Mouse (Mus musculus) hindbrain, embryonic 12.5 days (tissue): Measurements from ENCODE around the gene Grip1. TPM values are rescaled to one million over a fixed set of nuclear protein-coding genes. Genes with fewer than 3 reads are reported as not detected.

ENCODE experiments used
- ATAC-seq: fragments of 200-750 bp; cut with Nextera tagmentation; 2 replicates; pipeline ENCODE4 v1.8.0; 2017; ENCODE audit warnings: moderate TSS enrichment; ENCODE audit not compliant: low FRiP score
- H3K27ac ChIP-seq: fragments of 300-500 bp; sonication (generic); 2 replicates; pipeline ENCODE4 v1.5.1; 2016; ENCODE audit warnings: mild to moderate bottlenecking
- H3K27me3 ChIP-seq: fragments of 300-500 bp; sonication (generic); 2 replicates; pipeline ENCODE4 v1.6.1; 2016; ENCODE audit warnings: mild to moderate bottlenecking
- H3K36me3 ChIP-seq: fragments of 300-500 bp; sonication (generic); 2 replicates; pipeline ENCODE4 v1.6.1; 2016; ENCODE audit warnings: mild to moderate bottlenecking
- H3K4me1 ChIP-seq: fragments of 300-500 bp; sonication (generic); 2 replicates; pipeline ENCODE4 v1.6.1; 2016
- H3K4me2 ChIP-seq: fragments of 300-500 bp; sonication (generic); replicated peaks from 2 replicates; pipeline ENCODE4 v1.6.1; 2016; ENCODE audit warnings: mild to moderate bottlenecking
- H3K4me3 ChIP-seq: fragments of 300-500 bp; sonication (generic); 2 replicates; pipeline ENCODE4 v1.5.1; 2016; ENCODE audit warnings: mild to moderate bottlenecking
- H3K9ac ChIP-seq: fragments of 300-500 bp; sonication (generic); 2 replicates; pipeline ENCODE4 v1.6.1; 2016; ENCODE audit warnings: mild to moderate bottlenecking, moderate library complexity
- H3K9me3 ChIP-seq: fragments of 300-500 bp; sonication (generic); replicated peaks from 2 replicates; pipeline ENCODE4 v1.6.1; 2016; ENCODE audit warnings: mild to moderate bottlenecking
- WGBS: fragments of 180-500 bp; shearing (Covaris S2); methylation state at CpG from one replicate; pipeline ENCODE4 v1.1.7; 2016; 5-methylcytosine and 5-hydroxymethylcytosine counted together
- polyA plus RNA-seq: library from polyadenylated mRNA; unstranded; fragments of >200 nt; fragmentation: Nextera tagmentation; extraction: Ambion mirVana; gene quantifications from 2 replicates; pipeline ENCODE4 v1.2.1, GENCODE M21; 2016

Grip1 gene
- polyA plus RNA-seq, 1 experiment from 2014 or later: 15.7 TPM

DNA sequence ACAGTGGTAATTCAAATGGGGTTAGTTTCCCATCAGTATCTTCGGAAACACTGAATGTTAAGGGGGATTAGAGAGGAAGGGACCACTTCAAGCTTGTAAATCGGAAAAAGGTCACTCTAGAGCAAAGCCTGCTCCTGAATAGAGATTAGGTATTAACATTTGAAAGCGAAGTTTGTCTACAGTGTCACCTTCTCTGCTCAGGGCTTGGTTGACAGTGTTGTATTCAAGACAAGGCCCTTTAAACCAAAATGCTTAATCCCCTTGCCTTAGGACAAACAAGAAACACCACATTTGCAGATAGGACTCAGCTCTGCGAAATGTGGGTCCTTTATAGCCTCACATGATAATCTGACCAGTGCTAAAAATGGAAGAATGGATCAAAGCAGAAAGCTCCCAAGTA is 81.2 kb downstream of the Grip1 start:
- ATAC-seq: no peak
- no peak overlapping the region for H3K27ac ChIP-seq
- H3K9me3 ChIP-seq: no peaks in the 10 kb centered on the region
- H3K4me1 ChIP-seq: no peaks in the 10 kb centered on the region
- no peak overlapping the region for H3K4me2 ChIP-seq
- H3K4me3 ChIP-seq: no peak overlapping the region
- no peaks in the 10 kb centered on the region for H3K36me3 ChIP-seq
- H3K27me3 ChIP-seq: no peaks in the 10 kb centered on the region
- WGBS: 64% methylated on average over 4 of the region's 4 CpGs
- no peak overlapping the region for H3K9ac ChIP-seq

GRCm38 (mm10) chr10:119541655-119542054 is 88.0 kb downstream of the Grip1 start:
- Histone ChIP-seq H3K4me3 (no peak overlapping the region), H3K27ac (no peak overlapping the region), H3K4me2 (no peak overlapping the region), H3K9me3 (no peaks in the 10 kb centered on the region), H3K9ac (no peak overlapping the region), H3K4me1 (peaks cover 10% of the 10 kb centered on the region), H3K36me3 (no peaks in the 10 kb centered on the region), H3K27me3 (no peaks in the 10 kb centered on the region)
- 92% methylated on average over 4 of the region's 4 CpGs for WGBS
- no peak for ATAC-seq

DNA sequence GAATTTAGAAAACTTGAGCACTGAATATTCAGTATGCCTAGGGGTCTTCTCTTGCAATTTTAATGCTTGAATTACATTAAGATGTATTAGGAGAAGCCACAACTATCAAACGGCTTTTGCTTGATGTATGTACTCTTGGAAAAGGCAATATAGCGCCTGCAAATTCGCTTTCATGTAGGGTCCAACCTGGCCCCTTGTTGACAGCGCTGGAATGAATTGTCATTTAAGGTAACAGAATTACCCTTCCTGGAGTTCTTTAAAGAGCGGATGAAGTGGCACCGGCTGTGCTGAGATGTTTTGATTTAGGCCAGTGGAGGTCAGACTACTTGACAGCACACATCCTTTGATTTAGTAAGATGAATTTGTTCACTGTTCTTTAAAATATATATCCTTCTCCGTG is 90.1 kb downstream of the Grip1 start:
- ATAC-seq: no peak

DNA sequence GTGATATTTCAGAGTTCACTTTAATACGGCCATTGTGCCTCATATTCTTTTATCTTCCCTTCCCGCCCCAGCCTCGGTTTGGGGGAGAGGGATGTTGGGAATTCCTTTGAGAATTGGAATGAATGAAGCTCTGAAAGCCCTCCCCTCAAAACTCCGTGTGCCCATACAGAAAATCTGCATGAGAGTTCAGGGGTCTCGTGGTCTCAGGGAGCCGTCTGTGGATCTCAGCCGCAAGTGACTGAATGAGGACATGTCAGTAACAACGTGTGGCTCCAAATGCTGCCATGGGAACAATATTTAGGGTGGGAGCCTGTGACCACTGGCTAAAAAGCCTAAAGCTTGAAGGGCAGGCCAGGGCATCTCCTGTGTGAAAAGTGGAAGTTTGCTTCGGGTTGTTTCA is 91.1 kb downstream of the Grip1 start:
- 0 out of 2 replicates have a peak overlapping the region, but pooled peaks have one; percentile 19 for H3K4me2 ChIP-seq
- no peak overlapping the region for H3K9ac ChIP-seq
- peaks cover 10% of the 10 kb centered on the region for H3K4me1 ChIP-seq
- H3K27me3 ChIP-seq: no peaks in the 10 kb centered on the region
- no peak overlapping the region for H3K27ac ChIP-seq
- WGBS: 25% methylated on average over 9 of the region's 9 CpGs
- H3K9me3 ChIP-seq: no peaks in the 10 kb centered on the region
- ATAC-seq: no peak
- no peaks in the 10 kb centered on the region for H3K36me3 ChIP-seq
- H3K4me3 ChIP-seq: no peak overlapping the region

More for the DNA sequence above, 90.1 kb downstream of the Grip1 start:
- no peak overlapping the region for H3K4me2 ChIP-seq
- no peak overlapping the region for H3K4me3 ChIP-seq
- WGBS: 58% methylated on average over 7 of the region's 7 CpGs
- H3K36me3 ChIP-seq: no peaks in the 10 kb centered on the region
- no peaks in the 10 kb centered on the region for H3K27me3 ChIP-seq
- peaks cover 10% of the 10 kb centered on the region for H3K4me1 ChIP-seq
- H3K27ac ChIP-seq: no peak overlapping the region
- no peak overlapping the region for H3K9ac ChIP-seq
- no peaks in the 10 kb centered on the region for H3K9me3 ChIP-seq

DNA sequence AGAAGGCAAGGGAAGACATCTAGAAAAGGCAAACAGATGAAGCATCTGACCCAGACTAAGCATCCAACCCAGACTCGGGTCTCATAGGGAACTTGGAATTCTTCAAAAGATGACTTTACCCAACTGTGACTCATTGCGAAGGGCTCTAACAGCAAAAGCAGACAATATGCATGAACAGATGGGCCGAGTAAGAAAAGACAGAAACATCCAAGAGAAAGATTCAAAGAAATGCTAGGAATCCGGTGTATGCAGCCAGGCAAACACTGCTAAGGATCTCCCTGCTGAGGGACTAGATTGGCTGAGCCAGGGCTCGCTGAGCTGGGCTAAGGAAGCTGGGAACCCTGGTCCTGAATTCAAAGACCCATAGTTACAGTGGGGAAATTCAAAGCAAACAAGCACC is 94.2 kb downstream of the Grip1 start:
- Histone ChIP-seq H3K9me3 (no peaks in the 10 kb centered on the region), H3K4me3 (no peak overlapping the region), H3K27ac (no peak overlapping the region), H3K27me3 (no peaks in the 10 kb centered on the region), H3K9ac (no peak overlapping the region), H3K36me3 (no peaks in the 10 kb centered on the region), H3K4me2 (no peak overlapping the region), H3K4me1 (peaks cover 10% of the 10 kb centered on the region)
- WGBS: 72% methylated on average over 5 of the region's 5 CpGs
- no peak for ATAC-seq

- H3K27me3 ChIP-seq: no peaks in the 10 kb centered on the region
- no peaks in the 10 kb centered on the region for H3K36me3 ChIP-seq
- peaks cover 9% of the 10 kb centered on the region for H3K4me1 ChIP-seq
- H3K9me3 ChIP-seq: no peaks in the 10 kb centered on the region
- no peak overlapping the region for H3K9ac ChIP-seq
- ATAC-seq: no peak
- no peak overlapping the region for H3K27ac ChIP-seq
- WGBS: 96% methylated on average over 10 of the region's 10 CpGs
- H3K4me2 ChIP-seq: no peak overlapping the region
- H3K4me3 ChIP-seq: no peak overlapping the region
Observed at GRCm38 (mm10) chr10:119548774-119549173, 95.1 kb downstream of the Grip1 start.

DNA sequence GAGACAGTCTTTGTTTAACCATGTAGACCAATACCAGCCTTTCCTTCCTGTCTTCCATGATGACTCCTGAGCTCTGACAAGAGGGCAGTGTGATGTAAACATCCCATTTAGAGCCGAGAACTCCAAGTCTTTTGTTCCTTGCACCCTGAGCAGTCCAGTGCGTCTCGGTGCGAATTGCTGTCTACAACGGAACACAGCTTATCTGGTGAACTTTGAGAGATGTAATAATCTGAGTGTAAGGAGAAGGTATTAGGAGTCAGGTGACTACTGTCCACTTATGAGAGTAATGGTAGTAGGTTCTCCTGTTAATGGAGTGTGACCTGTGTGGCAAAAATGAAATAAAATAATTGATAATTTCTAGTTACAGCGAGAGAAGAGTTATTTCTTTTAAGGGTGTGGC is 97.0 kb downstream of the Grip1 start:
- WGBS: 86% methylated on average over 6 of the region's 6 CpGs
- Histone ChIP-seq H3K27ac (no peak overlapping the region), H3K4me1 (no peaks in the 10 kb centered on the region), H3K9ac (no peak overlapping the region), H3K4me3 (no peak overlapping the region), H3K27me3 (no peaks in the 10 kb centered on the region), H3K9me3 (no peaks in the 10 kb centered on the region), H3K4me2 (no peak overlapping the region), H3K36me3 (no peaks in the 10 kb centered on the region)
- no peak for ATAC-seq

GRCm38 (mm10) chr10:119556346-119556745 is 102.7 kb downstream of the Grip1 start:
- no peak for ATAC-seq
- H3K36me3 ChIP-seq: no peaks in the 10 kb centered on the region
- H3K4me3 ChIP-seq: no peak overlapping the region
- no peak overlapping the region for H3K9ac ChIP-seq
- no peaks in the 10 kb centered on the region for H3K4me1 ChIP-seq
- no peaks in the 10 kb centered on the region for H3K27me3 ChIP-seq
- H3K9me3 ChIP-seq: no peaks in the 10 kb centered on the region
- 74% methylated on average over 7 of the region's 7 CpGs for WGBS
- H3K27ac ChIP-seq: no peak overlapping the region
- no peak overlapping the region for H3K4me2 ChIP-seq

DNA sequence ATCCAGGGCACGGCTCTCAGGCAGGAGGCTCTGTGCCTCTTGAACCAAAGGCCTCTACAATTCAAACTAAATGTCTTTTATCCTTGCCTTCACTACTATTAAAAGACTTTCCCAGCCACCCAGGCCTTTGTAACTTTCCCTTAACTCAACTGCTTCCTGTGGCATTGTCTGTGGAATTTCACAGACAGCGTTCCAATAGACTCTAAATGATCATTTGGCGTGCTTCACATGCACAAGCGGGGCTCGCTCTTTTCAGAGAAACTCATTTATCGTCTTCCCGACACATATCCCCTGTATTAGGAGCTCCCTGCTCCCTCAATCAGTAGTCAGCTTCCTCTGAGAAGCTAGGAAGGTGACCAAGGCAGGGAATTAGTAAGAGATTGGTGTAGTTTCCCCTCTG is 104.8 kb downstream of the Grip1 start:
- H3K9me3 ChIP-seq: no peaks in the 10 kb centered on the region
- H3K4me3 ChIP-seq: no peak overlapping the region
- H3K9ac ChIP-seq: no peak overlapping the region
- H3K36me3 ChIP-seq: no peaks in the 10 kb centered on the region
- H3K4me1 ChIP-seq: no peaks in the 10 kb centered on the region
- no peak overlapping the region for H3K4me2 ChIP-seq
- ATAC-seq: no peak
- no peaks in the 10 kb centered on the region for H3K27me3 ChIP-seq
- no peak overlapping the region for H3K27ac ChIP-seq
- WGBS: 68% methylated on average over 7 of the region's 7 CpGs

GRCm38 (mm10) chr10:119564862-119565261 is 111.2 kb downstream of the Grip1 start:
- H3K9me3 ChIP-seq: no peaks in the 10 kb centered on the region
- WGBS: 94% methylated on average over 7 of the region's 7 CpGs

GRCm38 (mm10) chr10:119573134-119573533 is 119.5 kb downstream of the Grip1 start:
- Histone ChIP-seq H3K27me3 (no peaks in the 10 kb centered on the region), H3K36me3 (no peaks in the 10 kb centered on the region), H3K4me1 (no peaks in the 10 kb centered on the region), H3K9ac (no peak overlapping the region), H3K9me3 (no peaks in the 10 kb centered on the region), H3K27ac (no peak overlapping the region), H3K4me2 (no peak overlapping the region), H3K4me3 (no peak overlapping the region)
- no peak for ATAC-seq
- 92% methylated on average over 9 of the region's 9 CpGs for WGBS

More at GRCm38 (mm10) chr10:119564862-119565261, 111.2 kb downstream of the Grip1 start:
- no peaks in the 10 kb centered on the region for H3K36me3 ChIP-seq
- H3K27me3 ChIP-seq: no peaks in the 10 kb centered on the region
- H3K4me3 ChIP-seq: no peak overlapping the region
- no peak overlapping the region for H3K9ac ChIP-seq
- no peak overlapping the region for H3K27ac ChIP-seq
- H3K4me1 ChIP-seq: no peaks in the 10 kb centered on the region
- H3K4me2 ChIP-seq: no peak overlapping the region
- no peak for ATAC-seq

- Histone ChIP-seq H3K4me3 (no peak overlapping the region), H3K9ac (no peak overlapping the region), H3K36me3 (no peaks in the 10 kb centered on the region), H3K9me3 (no peaks in the 10 kb centered on the region), H3K27ac (no peak overlapping the region), H3K4me2 (no peak overlapping the region), H3K4me1 (no peaks in the 10 kb centered on the region), H3K27me3 (no peaks in the 10 kb centered on the region)
- ATAC-seq: no peak
- WGBS: 74% methylated on average over 1 of the region's 1 CpGs
Observed at GRCm38 (mm10) chr10:119575780-119576179, 122.2 kb downstream of the Grip1 start.

DNA sequence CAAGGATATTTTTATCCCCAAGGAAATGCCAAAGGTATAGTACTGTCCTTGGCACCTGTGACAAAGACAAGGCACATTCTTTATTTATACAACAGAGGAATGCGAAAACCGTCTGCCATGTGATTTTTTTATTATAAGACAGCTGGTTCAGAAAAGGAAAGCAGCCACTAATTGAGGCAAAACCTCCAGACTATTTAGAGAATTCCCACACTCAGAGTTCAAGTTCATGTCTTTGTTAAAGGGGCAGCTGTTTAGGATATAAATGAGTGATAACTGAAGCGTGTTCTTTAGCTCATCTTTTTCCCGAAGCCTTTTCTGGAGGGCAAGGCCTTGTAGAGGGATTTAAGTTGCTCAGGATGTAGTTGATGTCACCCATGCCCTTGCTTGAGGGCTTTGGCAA is 126.4 kb downstream of the Grip1 start:
- no peak for ATAC-seq
- WGBS: 79% methylated on average over 4 of the region's 4 CpGs

More for the DNA sequence above, 126.4 kb downstream of the Grip1 start:
- Histone ChIP-seq H3K4me3 (no peak overlapping the region), H3K27me3 (no peaks in the 10 kb centered on the region), H3K36me3 (no peaks in the 10 kb centered on the region), H3K4me2 (no peak overlapping the region), H3K9me3 (no peaks in the 10 kb centered on the region), H3K4me1 (no peaks in the 10 kb centered on the region), H3K9ac (no peak overlapping the region), H3K27ac (no peak overlapping the region)
